Mouse (Mus musculus) intestine, embryonic 16.5 days (tissue): Measurements from ENCODE around the gene Rbm8a2. TPM values are rescaled to one million over a fixed set of nuclear protein-coding genes. Genes with fewer than 3 reads are reported as not detected.
A peak's percentile ranks its signal among the peaks of the same experiment; 100 is the strongest.

Experiments used
- ATAC-seq: fragments of 200-750 bp; cut with Nextera tagmentation; 2 replicates; pipeline ENCODE4 v1.8.0; 2017; ENCODE audit warnings: moderate TSS enrichment, moderate library complexity
- H3K27ac ChIP-seq: fragments of 300-500 bp; sonication (generic); 2 replicates; pipeline ENCODE4 v1.5.1; 2014; ENCODE audit warnings: mild to moderate bottlenecking, low read length
- H3K27me3 ChIP-seq: fragments of 300-500 bp; sonication (generic); replicated peaks from 2 replicates; pipeline ENCODE4 v1.6.1; 2014; ENCODE audit warnings: low read length, control low read depth, mixed read lengths; ENCODE audit not compliant: control insufficient read depth, insufficient read depth
- H3K36me3 ChIP-seq: fragments of 300-500 bp; sonication (generic); 2 replicates; pipeline ENCODE4 v1.6.1; 2014; ENCODE audit warnings: low read length, control low read depth; ENCODE audit not compliant: control insufficient read depth, insufficient read depth
- H3K4me1 ChIP-seq: fragments of 300-500 bp; sonication (generic); 2 replicates; pipeline ENCODE4 v1.6.1; 2014; ENCODE audit warnings: low read length, control low read depth, mixed read lengths; ENCODE audit not compliant: control insufficient read depth, insufficient read depth
- H3K4me2 ChIP-seq: fragments of 300-500 bp; sonication (generic); 2 replicates; pipeline ENCODE4 v1.6.1; 2014; ENCODE audit warnings: low read depth, low read length, control low read depth
- H3K4me3 ChIP-seq: fragments of 300-500 bp; sonication (generic); 2 replicates; pipeline ENCODE4 v1.5.1; 2014; ENCODE audit warnings: mild to moderate bottlenecking, low read length
- H3K9ac ChIP-seq: fragments of 300-500 bp; sonication (generic); 2 replicates; pipeline ENCODE4 v1.6.1; 2014; ENCODE audit warnings: low read depth, low read length
- H3K9me3 ChIP-seq: fragments of 300-500 bp; sonication (generic); 2 replicates; pipeline ENCODE4 v1.6.1; 2016; ENCODE audit warnings: low read length, control low read depth; ENCODE audit not compliant: control insufficient read depth
- WGBS: fragments of 180-500 bp; shearing (Covaris S2); extraction: QIAGEN DNeasy Blood & Tissue Kit; methylation state at CpG from one replicate; pipeline ENCODE4 v1.1.7; 2014; 5-methylcytosine and 5-hydroxymethylcytosine counted together
- polyA plus RNA-seq: library from polyadenylated mRNA; unstranded; fragments of >200 nt; fragmentation: Nextera tagmentation; extraction: Ambion mirVana; gene quantifications from 2 replicates; pipeline ENCODE4 v1.2.1, GENCODE M21; 2015

The Rbm8a2 gene
- polyA plus RNA-seq, 1 experiment from 2014 or later, result 0.15 TPM

GRCm38 (mm10) chr1:175943168-175943567 lies 35.7 kb downstream of the Rbm8a2 start:
- H3K4me2 ChIP-seq, result no peak overlapping the region
- H3K9me3 ChIP-seq, result no peaks in the 10 kb centered on the region
- no peak for ATAC-seq
- H3K36me3 ChIP-seq, result no peaks in the 10 kb centered on the region
- H3K27me3 ChIP-seq, result no peaks in the 10 kb centered on the region
- no peak overlapping the region for H3K9ac ChIP-seq
- 92% methylated on average over 7 of the region's 7 CpGs for WGBS
- no peaks in the 10 kb centered on the region for H3K4me1 ChIP-seq
- H3K4me3 ChIP-seq, result no peak overlapping the region
- H3K27ac ChIP-seq, result no peak overlapping the region

- ATAC-seq, result no peak
- Histone ChIP-seq H3K4me3 (no peak overlapping the region), H3K27me3 (no peaks in the 10 kb centered on the region), H3K36me3 (no peaks in the 10 kb centered on the region), H3K4me1 (no peaks in the 10 kb centered on the region), H3K9me3 (no peaks in the 10 kb centered on the region), H3K27ac (no peak overlapping the region), H3K9ac (no peak overlapping the region), H3K4me2 (no peak overlapping the region)
- 77% methylated on average over 3 of the region's 3 CpGs for WGBS
Observed at GRCm38 (mm10) chr1:175938731-175939130, 40.2 kb downstream of the Rbm8a2 start.

DNA sequence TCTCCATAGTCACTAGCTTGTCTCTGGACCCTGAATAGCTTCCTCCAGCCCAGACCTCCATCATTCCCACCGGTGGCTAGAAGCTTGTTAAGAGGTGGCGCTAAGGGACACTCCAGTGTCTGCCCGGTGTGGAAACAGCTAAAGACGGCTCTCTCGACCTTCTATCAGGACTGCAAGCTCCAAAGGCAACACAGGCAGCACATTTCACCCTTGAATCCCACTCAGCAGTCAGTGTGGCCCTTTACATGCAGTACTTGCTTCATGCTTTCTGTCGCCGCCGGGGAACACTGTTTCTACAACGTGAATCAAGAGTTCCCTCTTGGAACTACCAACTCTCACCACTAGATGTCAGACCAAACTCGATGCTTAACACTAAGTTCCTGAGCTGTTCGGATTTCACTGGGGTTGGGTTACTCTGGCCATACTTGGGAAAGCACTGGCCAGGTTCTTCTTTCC lies 42.6 kb downstream of the Rbm8a2 start:
- Histone ChIP-seq H3K4me3 (0 out of 2 replicates have a peak overlapping the region, but pooled peaks have one; percentile 7), H3K27ac (no peak overlapping the region), H3K36me3 (no peaks in the 10 kb centered on the region), H3K27me3 (no peaks in the 10 kb centered on the region), H3K4me2 (0 out of 2 replicates have a peak overlapping the region, but pooled peaks have one; percentile 11), H3K9ac (peak overlapping the region; percentile 21; the same call in 1 of the 2 replicates), H3K9me3 (no peaks in the 10 kb centered on the region), H3K4me1 (no peaks in the 10 kb centered on the region)
- peak; percentile 79 for ATAC-seq
- 10% methylated on average over 11 of the region's 11 CpGs for WGBS

DNA sequence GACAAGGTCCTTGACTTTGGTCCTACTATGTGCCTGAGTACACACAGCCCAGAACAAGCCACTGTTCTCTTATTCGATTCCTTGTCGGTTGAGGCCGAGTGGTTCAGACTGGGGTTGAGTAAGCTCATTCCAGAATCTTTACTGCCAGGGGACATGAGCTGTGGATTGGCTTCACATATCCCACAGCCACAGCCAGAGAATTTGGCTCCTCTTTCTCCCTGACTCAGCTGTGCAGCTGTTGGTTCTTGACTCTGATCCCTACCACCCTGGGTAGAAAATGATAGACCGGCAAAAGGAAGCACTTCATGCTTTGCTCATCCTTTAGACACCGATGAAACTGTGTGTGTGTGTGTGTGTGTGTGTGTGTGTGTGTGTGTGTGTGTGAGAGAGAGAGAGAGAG lies 47.5 kb downstream of the Rbm8a2 start:
- ATAC-seq, result no peak
- 86% methylated on average over 5 of the region's 5 CpGs for WGBS
- H3K4me2 ChIP-seq, result no peak overlapping the region

More for the DNA sequence above, 47.5 kb downstream of the Rbm8a2 start:
- no peak overlapping the region for H3K9ac ChIP-seq
- no peak overlapping the region for H3K4me3 ChIP-seq
- no peaks in the 10 kb centered on the region for H3K4me1 ChIP-seq
- H3K27me3 ChIP-seq, result no peaks in the 10 kb centered on the region
- H3K27ac ChIP-seq, result no peak overlapping the region
- H3K36me3 ChIP-seq, result no peaks in the 10 kb centered on the region
- H3K9me3 ChIP-seq, result no peaks in the 10 kb centered on the region

Other genes starting within 250 kb of the Rbm8a2 start
- 44.2 and 46.2 TPM in 2 replicates for gene Exo1, start 98.5 kb downstream of the Rbm8a2 start, polyA plus RNA-seq
- 0.07 TPM in 1 of 2 replicates, not detected in the other for gene Gm38100, start 58.8 kb downstream of the Rbm8a2 start, polyA plus RNA-seq